Mouse (Mus musculus) heart, embryonic 10.5 days (tissue): Measurements from ENCODE around the gene Timp3. TPM values are rescaled to one million over a fixed set of nuclear protein-coding genes. Genes with fewer than 3 reads are reported as not detected.
A peak's percentile ranks its signal among the peaks of the same experiment; 100 is the strongest.
"Not testable (repeated sequence)": the region's sequence is repeated elsewhere in the genome, so short reads cannot be mapped to it uniquely, and the experiment has no call there.

ENCODE experiments used
- DNase-seq: peaks from one replicate; pipeline ENCODE4 v3.0.0-alpha.2; 2017; ENCODE audit warnings: low spot score
- H3K27ac ChIP-seq: fragments of 300-500 bp; sonication (generic); 2 replicates; pipeline ENCODE4 v1.5.1; 2016; ENCODE audit warnings: mild to moderate bottlenecking
- H3K27me3 ChIP-seq: fragments of 300-500 bp; sonication (generic); 2 replicates; pipeline ENCODE4 v1.6.1; 2016; ENCODE audit warnings: mild to moderate bottlenecking; ENCODE audit not compliant: poor library complexity, insufficient read depth, severe bottlenecking
- H3K36me3 ChIP-seq: fragments of 300-500 bp; sonication (generic); 2 replicates; pipeline ENCODE4 v1.6.1; 2016; ENCODE audit warnings: mild to moderate bottlenecking, moderate library complexity
- H3K4me1 ChIP-seq: fragments of 300-500 bp; sonication (generic); 2 replicates; pipeline ENCODE4 v1.6.1; 2016; ENCODE audit warnings: mild to moderate bottlenecking
- H3K4me3 ChIP-seq: fragments of 300-500 bp; sonication (generic); 2 replicates; pipeline ENCODE4 v1.5.1; 2016; ENCODE audit warnings: mild to moderate bottlenecking, moderate library complexity
- H3K9me3 ChIP-seq: fragments of 300-500 bp; sonication (generic); 2 replicates; pipeline ENCODE4 v1.6.1; 2016; ENCODE audit warnings: mild to moderate bottlenecking, moderate library complexity
- WGBS: fragments of 180-500 bp; shearing (Covaris S2); methylation state at CpG from one replicate; pipeline ENCODE4 v1.1.7; 2016; 5-methylcytosine and 5-hydroxymethylcytosine counted together
- polyA plus RNA-seq: library from polyadenylated mRNA; unstranded; fragments of >200 nt; fragmentation: Nextera tagmentation; extraction: Ambion mirVana; gene quantifications from 2 replicates; pipeline ENCODE4 v1.2.1, GENCODE M21; 2016

Timp3 gene
- polyA plus RNA-seq, 1 experiment from 2014 or later, result 44.7 TPM

- 79% methylated on average over 12 of the region's 12 CpGs for WGBS
- H3K27me3 ChIP-seq, result peaks cover 11% of the 10 kb centered on the region; the same call in 1 of the 2 replicates
- H3K4me1 ChIP-seq, result peaks cover 40% of the 10 kb centered on the region
- H3K27ac ChIP-seq, result 0 out of 2 replicates have a peak overlapping the region, but pooled peaks have one; percentile 10
- no peaks in the 10 kb centered on the region for H3K9me3 ChIP-seq
- no peak overlapping the region for H3K4me3 ChIP-seq
- no peak for DNase-seq
- no peaks in the 10 kb centered on the region for H3K36me3 ChIP-seq
Observed at GRCm38 (mm10) chr10:86368811-86369210, 68.6 kb downstream of the Timp3 start.

DNA sequence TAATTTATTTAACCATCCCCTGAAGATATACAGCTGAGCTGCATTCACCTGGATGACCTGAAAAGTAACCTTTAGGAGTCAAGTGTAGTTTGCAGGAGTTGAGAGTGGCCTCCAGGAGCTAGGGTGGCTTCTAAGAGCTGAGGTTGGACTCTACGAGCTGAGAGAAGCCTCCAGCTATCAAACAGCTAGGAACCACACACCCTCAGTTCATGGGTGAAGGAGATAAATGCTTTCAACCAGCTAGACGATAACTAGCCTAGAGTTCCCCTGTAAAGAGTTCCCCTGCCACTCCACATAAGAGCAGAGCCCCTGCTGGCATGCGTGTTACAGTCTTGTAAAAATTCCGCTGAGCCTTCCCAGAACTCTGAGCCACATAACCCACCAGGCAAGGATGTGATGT, 69.2 kb downstream of the Timp3 start:
- Histone ChIP-seq H3K4me1 (peaks cover 40% of the 10 kb centered on the region), H3K27ac (no peak overlapping the region; the same call in 1 of the 2 replicates), H3K9me3 (no peaks in the 10 kb centered on the region), H3K27me3 (peaks cover 11% of the 10 kb centered on the region; the same call in 1 of the 2 replicates), H3K4me3 (no peak overlapping the region), H3K36me3 (no peaks in the 10 kb centered on the region)
- 54% methylated on average over 4 of the region's 4 CpGs for WGBS
- no peak for DNase-seq

GRCm38 (mm10) chr10:86371561-86371960, 71.4 kb downstream of the Timp3 start:
- Histone ChIP-seq H3K4me1 (peaks cover 35% of the 10 kb centered on the region), H3K9me3 (no peaks in the 10 kb centered on the region), H3K4me3 (no peak overlapping the region), H3K27me3 (peaks cover 11% of the 10 kb centered on the region; the same call in 1 of the 2 replicates), H3K36me3 (no peaks in the 10 kb centered on the region), H3K27ac (peak overlapping the region; percentile 53; the same call in 1 of the 2 replicates)
- DNase-seq, result peak; percentile 67

DNA sequence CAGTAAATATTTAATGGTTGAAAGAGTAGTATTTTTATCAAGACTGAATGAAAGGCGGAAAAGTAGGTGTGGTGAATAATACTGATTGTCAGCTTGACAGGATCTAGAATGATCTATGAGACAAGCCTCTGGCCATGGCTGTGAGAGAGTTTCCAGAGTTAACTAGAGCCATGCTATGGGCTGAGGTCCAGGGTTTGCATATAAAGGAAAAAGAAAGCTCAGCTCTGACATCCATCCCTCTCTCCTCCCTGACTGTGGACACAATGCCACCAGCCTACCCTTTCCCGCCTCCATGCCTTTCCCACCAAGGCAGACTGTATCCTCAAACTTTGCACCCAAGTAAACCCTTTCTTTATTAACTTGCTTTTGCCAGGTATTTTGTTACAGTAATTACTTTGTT, 73.9 kb downstream of the Timp3 start:
- DNase-seq, result no peak
- WGBS, result 82% methylated on average over 2 of the region's 2 CpGs
- Histone ChIP-seq H3K4me1 (peaks cover 26% of the 10 kb centered on the region), H3K36me3 (no peaks in the 10 kb centered on the region), H3K4me3 (no peak overlapping the region), H3K27me3 (no peaks in the 10 kb centered on the region), H3K9me3 (no peaks in the 10 kb centered on the region), H3K27ac (no peak overlapping the region)

GRCm38 (mm10) chr10:86375903-86376302, 75.7 kb downstream of the Timp3 start:
- H3K4me1 ChIP-seq, result peaks cover 28% of the 10 kb centered on the region
- DNase-seq, result no peak
- H3K4me3 ChIP-seq, result no peak overlapping the region
- 60% methylated on average over 11 of the region's 11 CpGs for WGBS
- H3K27ac ChIP-seq, result no peak overlapping the region
- H3K36me3 ChIP-seq, result no peaks in the 10 kb centered on the region
- no peaks in the 10 kb centered on the region for H3K9me3 ChIP-seq
- H3K27me3 ChIP-seq, result no peaks in the 10 kb centered on the region

GRCm38 (mm10) chr10:86376392-86377185, 76.4 kb downstream of the Timp3 start:
- peaks cover 29% of the 10 kb centered on the region for H3K4me1 ChIP-seq
- no peaks in the 10 kb centered on the region for H3K36me3 ChIP-seq
- no peak overlapping the region for H3K27ac ChIP-seq
- DNase-seq, result no peak
- no peak overlapping the region for H3K4me3 ChIP-seq
- 80% methylated on average over 8 of the region's 8 CpGs for WGBS
- no peaks in the 10 kb centered on the region for H3K27me3 ChIP-seq
- H3K9me3 ChIP-seq, result no peaks in the 10 kb centered on the region

GRCm38 (mm10) chr10:86378803-86379202, 78.6 kb downstream of the Timp3 start:
- peaks cover 21% of the 10 kb centered on the region for H3K4me1 ChIP-seq
- DNase-seq, H3K27ac ChIP-seq, H3K4me3 ChIP-seq, H3K9me3 ChIP-seq, H3K27me3 ChIP-seq, H3K36me3 ChIP-seq: not testable (repeated sequence)
- 82% methylated on average over 2 of the region's 2 CpGs for WGBS

DNA sequence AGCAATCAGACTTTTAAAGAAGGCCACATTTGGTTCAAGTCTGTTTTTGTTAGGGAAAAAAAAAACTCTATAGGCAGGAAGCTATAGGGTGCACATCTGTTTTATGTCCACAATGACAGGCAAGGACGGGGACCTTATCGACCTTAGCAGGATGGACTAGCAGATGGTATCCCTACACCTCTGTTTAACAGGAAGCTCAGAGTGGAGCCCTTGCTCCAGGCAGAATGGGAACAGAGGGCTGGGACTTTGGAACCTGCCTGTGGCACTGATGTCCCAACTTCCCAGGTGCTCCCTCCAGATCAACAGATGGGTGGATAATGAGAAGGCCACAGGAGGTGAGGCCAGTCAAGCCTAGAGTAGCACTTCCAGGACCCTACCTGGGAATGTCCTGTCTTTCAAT, 80.5 kb downstream of the Timp3 start:
- WGBS, result 32% methylated on average over 2 of the region's 2 CpGs
- Histone ChIP-seq H3K36me3 (no peaks in the 10 kb centered on the region), H3K9me3 (no peaks in the 10 kb centered on the region), H3K27ac (no peak overlapping the region), H3K4me1 (peaks cover 20% of the 10 kb centered on the region), H3K4me3 (no peak overlapping the region), H3K27me3 (no peaks in the 10 kb centered on the region)
- DNase-seq, result peak; percentile 72

- no peaks in the 10 kb centered on the region for H3K36me3 ChIP-seq
Observed at GRCm38 (mm10) chr10:86381150-86381921, 81.2 kb downstream of the Timp3 start.

GRCm38 (mm10) chr10:86381922-86382260, 81.7 kb downstream of the Timp3 start:
- Histone ChIP-seq H3K4me3 (no peak overlapping the region), H3K4me1 (peaks cover 16% of the 10 kb centered on the region), H3K36me3 (no peaks in the 10 kb centered on the region), H3K9me3 (no peaks in the 10 kb centered on the region), H3K27ac (no peak overlapping the region), H3K27me3 (no peaks in the 10 kb centered on the region)
- WGBS, result 24% methylated on average over 2 of the region's 2 CpGs
- DNase-seq, result no peak

More at GRCm38 (mm10) chr10:86381150-86381921, 81.2 kb downstream of the Timp3 start:
- H3K9me3 ChIP-seq, result no peaks in the 10 kb centered on the region
- DNase-seq, result peak; percentile 66
- no peak overlapping the region for H3K27ac ChIP-seq
- H3K4me1 ChIP-seq, result peaks cover 15% of the 10 kb centered on the region
- WGBS, result 46% methylated on average over 9 of the region's 9 CpGs
- H3K27me3 ChIP-seq, result no peaks in the 10 kb centered on the region
- H3K4me3 ChIP-seq, result no peak overlapping the region

GRCm38 (mm10) chr10:86384655-86385054, 84.5 kb downstream of the Timp3 start:
- WGBS, result 87% methylated on average over 2 of the region's 2 CpGs
- H3K4me1 ChIP-seq, result peaks cover 36% of the 10 kb centered on the region
- H3K36me3 ChIP-seq, result no peaks in the 10 kb centered on the region
- H3K4me3 ChIP-seq, result no peak overlapping the region
- no peaks in the 10 kb centered on the region for H3K9me3 ChIP-seq
- peak; percentile 22 for DNase-seq
- H3K27ac ChIP-seq, result no peak overlapping the region
- no peaks in the 10 kb centered on the region for H3K27me3 ChIP-seq

GRCm38 (mm10) chr10:86385656-86386055, 85.5 kb downstream of the Timp3 start:
- H3K4me3 ChIP-seq, result no peak overlapping the region
- H3K9me3 ChIP-seq, result no peaks in the 10 kb centered on the region
- WGBS, result 81% methylated on average over 4 of the region's 4 CpGs
- no peaks in the 10 kb centered on the region for H3K27me3 ChIP-seq
- peak; percentile 52 for DNase-seq
- H3K36me3 ChIP-seq, result no peaks in the 10 kb centered on the region
- no peak overlapping the region for H3K27ac ChIP-seq
- H3K4me1 ChIP-seq, result peaks cover 30% of the 10 kb centered on the region

- Histone ChIP-seq H3K36me3 (no peaks in the 10 kb centered on the region), H3K9me3 (no peaks in the 10 kb centered on the region)
Observed at GRCm38 (mm10) chr10:86386232-86386631, 86.1 kb downstream of the Timp3 start.

More at GRCm38 (mm10) chr10:86386232-86386631, 86.1 kb downstream of the Timp3 start:
- Histone ChIP-seq H3K4me3 (no peak overlapping the region), H3K27ac (no peak overlapping the region), H3K4me1 (peaks cover 24% of the 10 kb centered on the region), H3K27me3 (no peaks in the 10 kb centered on the region)
- WGBS, result 62% methylated on average over 4 of the region's 4 CpGs
- DNase-seq, result peak; percentile 46
